Mouse (Mus musculus): ENCODE results near the gene Kcnip4.

GRCm38 (mm10) chr5:49247081-49247480 lies 277.6 kb downstream of the Kcnip4 start:
- TF ChIP-seq RAD21 (IDR thresholded peaks at IDR 0.05; ENCODE audit: low read depth, low read length), result no peak
- no peak for TF ChIP-seq CHD1 (IDR thresholded peaks at IDR 0.05; ENCODE audit: low read depth, low read length)
- TF ChIP-seq CTCF (IDR thresholded peaks at IDR 0.05 in 2 of 3, conservative IDR thresholded peaks at IDR 0.05 in 1 of 3; ENCODE audit: control insufficient read depth in 1 of 3, insufficient read depth in 1 of 3, low read depth in 2 of 3, low read length in 3 of 3, poor library complexity in 1 of 3, severe bottlenecking in 1 of 3), result no peak
- TF ChIP-seq E2F4 (IDR thresholded peaks at IDR 0.05; ENCODE audit: borderline replicate concordance, low read depth, low read length), result no peak
- no peak for TF ChIP-seq TCF12 (IDR thresholded peaks at IDR 0.05; ENCODE audit: low read depth, low read length)
- no peak for TF ChIP-seq GATA1 (IDR thresholded peaks at IDR 0.05; ENCODE audit: low read depth, low read length)
- no peak for TF ChIP-seq POLR2A (IDR thresholded peaks at IDR 0.05; ENCODE audit: control insufficient read depth in 1 of 2, insufficient read depth in 1 of 2, low read depth in 1 of 2, low read length in 2 of 2, poor library complexity in 1 of 2)
- no peak for TF ChIP-seq TAL1 (IDR thresholded peaks at IDR 0.05; ENCODE audit: low read length)
- TF ChIP-seq ELF1 (IDR thresholded peaks at IDR 0.05; ENCODE audit: low read depth, low read length), result no peak
- no peak for TF ChIP-seq MXI1 (IDR thresholded peaks at IDR 0.05; ENCODE audit: low read depth, low read length)
- TF ChIP-seq MEF2A (IDR thresholded peaks at IDR 0.05; ENCODE audit: extremely low read depth, insufficient replicate concordance, low read depth, low read length, poor library complexity, severe bottlenecking), result no peak
- no peak for TF ChIP-seq POLR2AphosphoS2 (IDR thresholded peaks at IDR 0.05; ENCODE audit: low read length)

Data from MEL (cell line).